Mouse (Mus musculus): ENCODE measurements around the gene Ivd.

DNA sequence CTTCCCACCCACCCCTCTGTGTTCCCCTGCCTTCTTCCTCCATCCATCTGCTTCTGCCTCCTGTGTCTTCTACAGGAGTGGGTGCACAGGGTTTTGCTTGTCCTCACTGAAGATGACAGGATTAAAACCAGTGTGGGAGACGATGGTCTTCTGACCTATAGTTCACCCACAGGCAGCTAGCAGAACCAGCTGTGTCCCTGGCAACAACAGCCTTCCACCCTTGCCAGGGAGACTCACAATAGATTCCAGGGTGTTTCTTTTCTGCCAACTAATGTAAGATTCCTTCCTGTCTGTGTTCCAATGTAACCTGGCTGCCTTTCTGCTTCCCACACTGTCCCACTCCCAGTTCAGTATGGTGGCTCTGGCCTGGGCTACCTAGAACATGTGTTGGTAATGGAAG is 9.3 kb downstream of the Ivd start:
- TF ChIP-seq MYC (IDR thresholded peaks at IDR 0.05; ENCODE audit: low read depth, low read length) (no peak), POLR2A (IDR thresholded peaks at IDR 0.05; ENCODE audit: low read depth, low read length) (no peak), CTCF (conservative IDR thresholded peaks at IDR 0.05 in 1 of 2, IDR thresholded peaks at IDR 0.05 in 1 of 2; ENCODE audit: low read depth in 2 of 2, low read length in 2 of 2) (no peak), GABPA (IDR thresholded peaks at IDR 0.05; ENCODE audit: insufficient replicate concordance, low read depth, low read length) (no peak), MEF2A (IDR thresholded peaks at IDR 0.05; ENCODE audit: borderline replicate concordance, low read depth, low read length) (no peak), MAZ (IDR thresholded peaks at IDR 0.05; ENCODE audit: low read depth, low read length) (no peak), KAT2A (IDR thresholded peaks at IDR 0.05; ENCODE audit: insufficient replicate concordance, low read length) (no peak), JUND (conservative IDR thresholded peaks at IDR 0.05; ENCODE audit: low read depth, low read length) (no peak), CHD2 (IDR thresholded peaks at IDR 0.05; ENCODE audit: low read length) (no peak), SIN3A (IDR thresholded peaks at IDR 0.05; ENCODE audit: low read length) (no peak), NELFE (IDR thresholded peaks at IDR 0.05; ENCODE audit: low read depth, low read length) (no peak)
